Mouse (Mus musculus) E14TG2a.4 (cell line): ENCODE data around the gene Tlx2.

Experiments
- CTCF ChIP-seq: conservative IDR thresholded peaks from 2 replicates; pipeline ENCODE4 v1.5.1; 2014; ENCODE audit warnings: low read length
- NANOG ChIP-seq: IDR thresholded peaks from 2 replicates; pipeline ENCODE4 v1.6.1; 2014; ENCODE audit warnings: borderline replicate concordance, low read length, mixed read lengths
- POU5F1 ChIP-seq: IDR thresholded peaks from 2 replicates; pipeline ENCODE4 v1.6.1; 2014; ENCODE audit warnings: low read length, borderline replicate concordance

GRCm38 (mm10) chr6:83080210-83080609, 10.1 kb upstream of the Tlx2 start:
- no peak for TF ChIP-seq CTCF
- no peak for TF ChIP-seq NANOG
- no peak for TF ChIP-seq POU5F1
